Mouse (Mus musculus) ES-Bruce4 (cell line): Measurements from ENCODE around the gene D230025D16Rik.

Experiments
- CTCF ChIP-seq: IDR thresholded peaks from one replicate; pipeline ENCODE4 v1.8.1; 2011; ENCODE audit warnings: low read depth, low read length
- POLR2A ChIP-seq: IDR thresholded peaks from one replicate; pipeline ENCODE4 v1.8.1; 2011; ENCODE audit warnings: low read length; ENCODE audit not compliant: insufficient read depth

GRCm38 (mm10) chr8:105237442-105238142 is 12.6 kb downstream of the D230025D16Rik start:
- TF ChIP-seq CTCF (no peak), POLR2A (no peak)
